Mouse (Mus musculus): ENCODE results near the gene Tsc22d1. TPM values are rescaled to one million over a fixed set of nuclear protein-coding genes. Genes with fewer than 3 reads are reported as not detected.
A peak's percentile ranks its signal among the peaks of the same experiment; 100 is the strongest.

The Tsc22d1 gene
- polyA plus RNA-seq, 1 experiment from 2014 or later, result 767 TPM

DNA sequence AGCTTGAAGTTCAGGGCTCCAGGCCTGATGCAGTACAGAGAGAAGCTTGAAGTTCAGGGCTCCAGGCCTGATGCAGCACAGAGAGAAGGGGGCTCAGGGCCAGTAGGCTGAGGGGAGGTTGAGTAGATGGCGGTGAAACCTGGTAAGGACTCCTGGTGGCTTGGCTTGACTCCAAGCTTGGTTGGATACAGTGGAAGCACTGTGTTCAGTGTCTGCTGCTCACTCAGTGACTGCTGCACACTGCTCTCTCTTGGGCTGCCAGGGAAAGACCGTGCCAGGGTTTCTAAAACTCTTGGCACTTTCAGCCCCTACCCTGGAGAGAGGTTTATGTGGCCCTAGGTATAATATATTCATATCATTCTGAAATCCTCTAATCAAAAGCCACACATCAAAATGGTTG, 74.4 kb downstream of the Tsc22d1 start:
- peak; percentile 87; the same call in 1 of the 2 replicates for ATAC-seq (ENCODE audit: low FRiP score, low read depth)
- peaks cover 19% of the 10 kb centered on the region for H3K4me1 ChIP-seq (replicated peaks)
- H3K36me3 ChIP-seq, result no peaks in the 10 kb centered on the region
- no peak overlapping the region for H3K9ac ChIP-seq
- no peak overlapping the region for H3K4me2 ChIP-seq
- H3K27ac ChIP-seq (replicated peaks), result peak overlapping the region; percentile 57
- H3K9me3 ChIP-seq, result no peaks in the 10 kb centered on the region
- H3K4me3 ChIP-seq, result no peak overlapping the region
- 47% methylated on average over 2 of the region's 2 CpGs for WGBS
- no peaks in the 10 kb centered on the region for H3K27me3 ChIP-seq

DNA sequence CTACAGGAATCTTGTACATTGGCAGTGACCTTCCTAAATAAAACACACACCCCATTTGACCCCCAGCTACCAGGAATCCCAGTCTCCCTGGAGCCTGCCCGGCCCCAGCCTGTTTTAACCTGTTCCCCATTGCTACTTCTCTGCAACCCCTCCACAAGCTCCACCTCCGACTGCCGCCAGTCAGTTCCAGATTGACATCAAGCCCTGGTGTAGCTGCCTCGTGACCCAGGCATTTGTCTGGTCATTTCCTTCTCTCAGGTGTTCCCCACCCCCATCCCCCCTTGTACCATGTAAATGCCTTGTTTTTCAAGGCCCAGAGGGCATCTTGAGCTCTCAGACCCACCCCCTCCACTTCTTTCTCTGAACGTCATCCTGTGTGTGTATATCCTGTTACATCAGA, 80.3 kb downstream of the Tsc22d1 start:
- ATAC-seq (ENCODE audit: low FRiP score, low read depth), result no peak
- Histone ChIP-seq H3K27ac (replicated peaks) (no peak overlapping the region), H3K9me3 (no peaks in the 10 kb centered on the region), H3K4me3 (no peak overlapping the region), H3K4me2 (no peak overlapping the region), H3K27me3 (no peaks in the 10 kb centered on the region), H3K9ac (no peak overlapping the region), H3K4me1 (replicated peaks) (peaks cover 5% of the 10 kb centered on the region), H3K36me3 (no peaks in the 10 kb centered on the region)
- WGBS, result 62% methylated on average over 5 of the region's 5 CpGs

DNA sequence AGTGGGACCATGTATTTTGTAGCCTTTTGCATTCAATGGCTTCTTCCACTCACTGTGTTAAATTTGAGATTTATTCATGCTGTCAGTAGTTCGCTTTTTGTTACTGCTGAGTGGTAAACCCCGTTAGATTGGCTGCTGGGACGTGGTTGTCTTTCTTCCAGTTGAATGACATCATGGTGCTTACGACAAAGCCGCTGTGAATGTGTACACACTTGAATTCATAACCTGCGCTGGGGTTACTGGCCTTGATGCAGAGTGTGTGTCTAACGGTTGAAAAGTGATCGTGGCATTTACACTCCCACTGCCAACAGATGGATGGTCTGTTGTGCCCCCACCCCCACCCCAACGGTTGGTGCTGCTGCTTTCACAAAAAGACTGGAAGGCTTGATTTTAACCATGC, 82.4 kb downstream of the Tsc22d1 start:
- Histone ChIP-seq H3K4me1 (replicated peaks) (peaks cover 13% of the 10 kb centered on the region), H3K36me3 (no peaks in the 10 kb centered on the region), H3K9ac (no peak overlapping the region), H3K4me3 (no peak overlapping the region), H3K27ac (replicated peaks) (no peak overlapping the region), H3K4me2 (no peak overlapping the region), H3K9me3 (no peaks in the 10 kb centered on the region), H3K27me3 (no peaks in the 10 kb centered on the region)
- ATAC-seq (ENCODE audit: low FRiP score, low read depth), result no peak
- WGBS, result 42% methylated on average over 9 of the region's 9 CpGs

DNA sequence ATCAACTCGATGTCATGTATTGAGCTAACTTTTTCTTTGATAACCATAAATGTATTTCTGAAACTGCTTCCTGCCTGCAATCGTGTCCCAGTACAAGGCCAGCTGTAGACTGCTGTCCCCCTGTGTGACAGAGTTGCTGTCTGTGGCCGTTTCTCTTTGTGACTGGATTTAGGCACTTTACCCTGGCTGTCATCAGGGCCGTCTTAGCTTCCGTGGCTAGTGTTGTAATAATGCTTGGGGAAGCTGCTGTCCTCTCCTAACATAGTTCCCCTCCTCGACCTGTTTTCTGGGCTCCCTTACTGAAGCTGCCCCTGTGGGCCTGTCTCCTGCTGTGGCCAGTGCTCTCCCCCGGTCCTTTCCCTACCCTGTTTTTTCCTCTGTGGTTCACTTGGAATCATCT, 83.4 kb downstream of the Tsc22d1 start:
- Histone ChIP-seq H3K4me1 (replicated peaks) (peaks cover 13% of the 10 kb centered on the region), H3K9me3 (no peaks in the 10 kb centered on the region), H3K9ac (no peak overlapping the region), H3K4me3 (no peak overlapping the region), H3K27ac (replicated peaks) (no peak overlapping the region), H3K36me3 (no peaks in the 10 kb centered on the region), H3K4me2 (no peak overlapping the region), H3K27me3 (no peaks in the 10 kb centered on the region)
- no peak for ATAC-seq (ENCODE audit: low FRiP score, low read depth)
- WGBS, result 54% methylated on average over 7 of the region's 7 CpGs

DNA sequence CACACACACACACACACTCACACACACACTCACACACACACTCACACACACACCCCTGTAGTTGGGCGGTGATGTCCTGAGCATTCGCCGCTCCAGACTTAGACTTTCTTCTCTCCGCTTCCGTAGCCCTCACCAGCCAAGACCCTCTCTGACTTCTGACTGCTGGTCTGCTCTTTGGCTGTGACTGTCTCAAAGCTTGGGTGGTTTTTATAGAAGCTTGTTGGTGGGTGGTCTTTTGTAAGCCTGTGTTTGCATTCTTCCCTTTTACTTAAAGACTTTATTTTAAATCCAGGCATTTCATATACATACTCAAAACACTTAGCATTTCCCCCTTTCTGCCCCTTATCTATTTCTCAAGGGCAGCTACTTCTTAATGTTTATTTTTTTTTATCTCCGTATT, 84.7 kb downstream of the Tsc22d1 start:
- 83% methylated on average over 6 of the region's 6 CpGs for WGBS
- ATAC-seq (ENCODE audit: low FRiP score, low read depth), result no peak
- no peak overlapping the region for H3K27ac ChIP-seq (replicated peaks)

DNA sequence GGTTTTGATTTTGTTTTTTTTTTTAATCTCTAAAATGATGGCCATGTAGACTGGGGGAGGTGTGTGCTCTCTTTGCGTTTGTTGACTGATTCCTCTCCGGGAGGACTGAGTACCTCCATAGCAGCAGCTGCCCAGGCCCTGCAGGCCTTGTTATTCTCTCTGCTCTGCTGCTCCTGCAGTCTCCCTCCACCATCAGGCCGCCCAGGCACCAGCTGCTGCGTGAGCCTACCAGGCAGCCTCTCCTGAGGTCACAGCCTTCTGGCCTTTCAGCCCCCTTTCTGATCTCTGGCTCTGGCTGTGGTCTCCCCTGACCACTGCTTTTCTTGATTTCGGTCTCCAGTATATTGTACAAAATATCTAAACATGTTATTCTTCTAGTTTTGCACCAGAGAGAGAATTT, 85.3 kb downstream of the Tsc22d1 start:
- Histone ChIP-seq H3K27me3 (no peaks in the 10 kb centered on the region), H3K36me3 (no peaks in the 10 kb centered on the region), H3K4me3 (no peak overlapping the region), H3K4me2 (no peak overlapping the region), H3K9ac (no peak overlapping the region), H3K9me3 (no peaks in the 10 kb centered on the region), H3K4me1 (replicated peaks) (peaks cover 17% of the 10 kb centered on the region), H3K27ac (replicated peaks) (peak overlapping the region; percentile 17; the same call in 1 of the 2 replicates)
- 12% methylated on average over 5 of the region's 5 CpGs for WGBS
- ATAC-seq (ENCODE audit: low FRiP score, low read depth), result no peak

More for the DNA sequence above, 84.7 kb downstream of the Tsc22d1 start:
- Histone ChIP-seq H3K4me3 (no peak overlapping the region), H3K36me3 (no peaks in the 10 kb centered on the region), H3K4me1 (replicated peaks) (peaks cover 17% of the 10 kb centered on the region), H3K4me2 (no peak overlapping the region), H3K9ac (no peak overlapping the region), H3K9me3 (no peaks in the 10 kb centered on the region), H3K27me3 (no peaks in the 10 kb centered on the region)

DNA sequence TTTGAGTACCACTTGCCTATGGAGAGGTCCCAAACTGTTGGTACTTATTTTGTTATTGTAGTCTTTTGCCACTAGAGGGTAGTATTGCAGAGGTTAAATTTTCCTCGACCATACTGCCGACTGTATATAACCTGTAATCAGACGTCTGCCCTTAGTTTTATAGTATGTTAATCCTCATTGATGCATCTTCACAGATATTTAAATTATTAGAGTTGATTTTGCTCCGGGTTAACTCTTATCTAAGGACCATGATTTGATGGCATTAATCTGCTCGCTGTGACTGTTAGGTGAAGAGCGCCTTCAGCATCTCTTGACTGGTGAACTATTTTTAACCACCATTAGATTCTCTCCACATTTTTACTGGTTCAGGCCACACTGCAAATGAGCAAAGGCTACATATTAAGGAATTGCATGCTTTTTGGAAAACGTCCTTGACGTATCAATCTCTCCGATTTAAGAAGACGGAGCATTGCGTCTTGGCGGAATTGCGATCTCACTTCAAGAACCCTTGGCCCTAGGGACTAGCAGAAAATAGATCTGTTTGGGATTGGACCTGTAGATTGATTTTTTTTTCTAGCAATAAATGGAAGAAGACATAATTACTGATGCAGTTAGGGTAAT, 88.6 kb downstream of the Tsc22d1 start:
- Histone ChIP-seq H3K27ac (replicated peaks) (peak overlapping the region; percentile 98), H3K4me2 (peak overlapping the region; percentile 90), H3K4me3 (peak overlapping the region; percentile 64), H3K9me3 (no peaks in the 10 kb centered on the region), H3K27me3 (no peaks in the 10 kb centered on the region), H3K4me1 (replicated peaks) (peaks cover 36% of the 10 kb centered on the region), H3K36me3 (0 out of 2 replicates have a peak, but pooled peaks cover 3% of the 10 kb centered on the region), H3K9ac (peak overlapping the region; percentile 91)
- WGBS, result 3% methylated on average over 13 of the region's 13 CpGs
- no peak for ATAC-seq (ENCODE audit: low FRiP score, low read depth)

DNA sequence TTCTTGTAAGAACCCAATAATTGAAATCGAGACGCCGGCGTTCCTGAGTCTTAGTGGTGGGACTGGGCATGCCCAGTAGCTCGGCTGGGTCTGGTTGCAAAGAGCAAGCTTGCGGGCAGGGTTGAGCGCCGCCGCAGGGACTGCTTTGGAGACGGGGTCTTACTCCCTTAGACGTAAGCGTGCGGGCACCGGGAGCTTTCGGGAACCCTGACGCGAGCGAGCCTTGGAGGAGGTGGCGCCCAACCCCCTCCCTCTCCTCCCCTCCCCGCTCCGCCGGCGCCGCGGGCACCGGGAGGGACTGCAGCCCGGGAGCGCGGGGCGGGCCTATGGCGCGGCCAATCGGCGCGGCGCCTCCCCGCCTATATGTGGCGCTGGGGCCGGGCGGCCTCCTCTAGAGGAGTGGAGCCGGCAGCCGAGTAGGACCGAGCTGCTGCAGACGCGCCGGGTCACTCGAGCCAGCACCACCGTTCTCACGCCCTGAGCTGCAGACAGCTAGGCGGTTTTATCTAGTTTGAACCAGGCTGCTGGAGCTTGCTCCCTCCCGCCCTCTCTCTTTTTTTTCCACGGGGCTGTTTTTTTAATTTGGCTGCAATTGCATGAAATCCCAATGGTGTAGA, 89.5 kb downstream of the Tsc22d1 start:
- peak; percentile 96 for ATAC-seq (ENCODE audit: low FRiP score, low read depth)
- Histone ChIP-seq H3K27ac (replicated peaks) (peak overlapping the region; percentile 98), H3K36me3 (0 out of 2 replicates have a peak, but pooled peaks cover 3% of the 10 kb centered on the region), H3K9me3 (no peaks in the 10 kb centered on the region), H3K9ac (peak overlapping the region; percentile 91), H3K27me3 (no peaks in the 10 kb centered on the region), H3K4me1 (replicated peaks) (peaks cover 39% of the 10 kb centered on the region), H3K4me2 (peak overlapping the region; percentile 90), H3K4me3 (peak overlapping the region; percentile 64)
- WGBS, result 0% methylated on average over 47 of the region's 52 CpGs

DNA sequence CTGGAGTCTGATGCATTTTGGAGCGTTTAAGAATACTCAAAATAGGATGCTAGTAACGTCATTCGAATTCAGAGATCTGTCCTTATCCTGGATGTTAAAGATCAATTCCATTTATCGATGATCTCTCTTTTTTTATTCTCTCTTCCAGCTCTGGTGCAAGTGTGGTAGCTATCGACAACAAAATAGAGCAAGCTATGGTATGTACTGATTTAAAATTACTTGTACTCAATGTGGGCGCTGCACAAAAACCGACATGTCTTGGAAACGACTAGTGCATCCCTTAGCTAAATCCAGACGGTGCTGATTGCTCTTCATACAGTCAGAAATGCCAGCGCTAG, 90.3 kb downstream of the Tsc22d1 start:
- no peak for ATAC-seq (ENCODE audit: low FRiP score, low read depth)
- Histone ChIP-seq H3K36me3 (0 out of 2 replicates have a peak, but pooled peaks cover 7% of the 10 kb centered on the region), H3K4me2 (peak overlapping the region; percentile 90), H3K4me3 (peak overlapping the region; percentile 64), H3K27ac (replicated peaks) (peak overlapping the region; percentile 98), H3K9ac (peak overlapping the region; percentile 91), H3K4me1 (replicated peaks) (peaks cover 36% of the 10 kb centered on the region), H3K9me3 (no peaks in the 10 kb centered on the region), H3K27me3 (no peaks in the 10 kb centered on the region)
- WGBS, result 1% methylated on average over 10 of the region's 10 CpGs

- no peaks in the 10 kb centered on the region for H3K9me3 ChIP-seq
Measured at GRCm38 (mm10) chr14:76505439-76506220, 90.9 kb downstream of the Tsc22d1 start.

GRCm38 (mm10) chr14:76506425-76507205, 91.9 kb downstream of the Tsc22d1 start:
- Histone ChIP-seq H3K27me3 (no peaks in the 10 kb centered on the region), H3K4me3 (peak overlapping the region; percentile 64), H3K9ac (peak overlapping the region; percentile 91), H3K4me1 (replicated peaks) (peaks cover 28% of the 10 kb centered on the region), H3K36me3 (0 out of 2 replicates have a peak, but pooled peaks cover 7% of the 10 kb centered on the region), H3K9me3 (no peaks in the 10 kb centered on the region), H3K4me2 (peak overlapping the region; percentile 90), H3K27ac (replicated peaks) (peak overlapping the region; percentile 98)
- ATAC-seq (ENCODE audit: low FRiP score, low read depth), result no peak
- 32% methylated on average over 27 of the region's 27 CpGs for WGBS

More at GRCm38 (mm10) chr14:76505439-76506220, 90.9 kb downstream of the Tsc22d1 start:
- no peaks in the 10 kb centered on the region for H3K27me3 ChIP-seq
- H3K9ac ChIP-seq, result peak overlapping the region; percentile 91
- H3K27ac ChIP-seq (replicated peaks), result peak overlapping the region; percentile 98
- peak overlapping the region; percentile 64 for H3K4me3 ChIP-seq
- H3K36me3 ChIP-seq, result 0 out of 2 replicates have a peak, but pooled peaks cover 7% of the 10 kb centered on the region
- peaks cover 30% of the 10 kb centered on the region for H3K4me1 ChIP-seq (replicated peaks)
- H3K4me2 ChIP-seq, result peak overlapping the region; percentile 90
- 0% methylated on average over 31 of the region's 31 CpGs for WGBS
- ATAC-seq (ENCODE audit: low FRiP score, low read depth), result peak; percentile 78
